Mouse (Mus musculus) liver, embryonic 14.5 days (tissue): ENCODE data around the gene Pced1b. TPM values are rescaled to one million over a fixed set of nuclear protein-coding genes. Genes with fewer than 3 reads are reported as not detected.

ENCODE experiments used
- ATAC-seq: fragments of 200-750 bp; cut with Nextera tagmentation; 2 replicates; pipeline ENCODE4 v1.8.0; 2017; ENCODE audit warnings: moderate number of reproducible peaks, mild to moderate bottlenecking, moderate library complexity; ENCODE audit not compliant: insufficient read depth
- DNase-seq, 3 experiments: peaks; one replicate each; pipeline ENCODE4 v3.0.0-alpha.2; 2012 to 2013; ENCODE audit warnings: low read depth in 3 of 3, low spot score in 3 of 3
- H3K27ac ChIP-seq: fragments of 300-500 bp; sonication (generic); 2 replicates; pipeline ENCODE4 v1.5.1; 2014; ENCODE audit warnings: moderate library complexity, mild to moderate bottlenecking, control low read depth, inconsistent platforms
- H3K27me3 ChIP-seq: fragments of 300-500 bp; sonication (generic); 2 replicates; pipeline ENCODE4 v1.6.1; 2014; ENCODE audit warnings: mild to moderate bottlenecking, low read length, moderate library complexity; ENCODE audit not compliant: control insufficient read depth, insufficient read depth
- H3K36me3 ChIP-seq: fragments of 300-500 bp; sonication (generic); replicated peaks from 2 replicates; pipeline ENCODE4 v1.6.1; 2014; ENCODE audit warnings: low read depth; ENCODE audit not compliant: control insufficient read depth, insufficient read depth
- H3K4me1 ChIP-seq, 2 experiments: fragments of 200-500 bp in 1 of 2; fragments of 300-500 bp in 1 of 2; sonication (generic) in 1 of 2; replicated peaks; 2 replicates each; pipeline ENCODE4 v1.6.1; 2012 to 2014; ENCODE audit warnings: antibody characterized with exemption in 1 of 2, inconsistent platforms in 1 of 2, low read length in 1 of 2; ENCODE audit not compliant: control insufficient read depth in 2 of 2, insufficient read depth in 2 of 2
- H3K4me2 ChIP-seq: fragments of 300-500 bp; sonication (generic); 2 replicates; pipeline ENCODE4 v1.6.1; 2014; ENCODE audit warnings: low read depth, mild to moderate bottlenecking, control low read depth, moderate library complexity
- H3K4me3 ChIP-seq, 2 experiments: fragments of 200-500 bp in 1 of 2; fragments of 300-500 bp in 1 of 2; sonication (generic) in 1 of 2; 2 replicates each; pipeline ENCODE4 v1.5.1; 2012 to 2014; ENCODE audit warnings: low read depth in 2 of 2, low read length in 2 of 2, mild to moderate bottlenecking in 2 of 2, control low read depth in 1 of 2, inconsistent platforms in 1 of 2, moderate library complexity in 1 of 2; ENCODE audit not compliant: insufficient read depth in 1 of 2
- H3K9ac ChIP-seq: fragments of 300-500 bp; sonication (generic); replicated peaks from 2 replicates; pipeline ENCODE4 v1.6.1; 2014; ENCODE audit warnings: mild to moderate bottlenecking, control low read depth, moderate library complexity
- H3K9me3 ChIP-seq: fragments of 300-500 bp; sonication (generic); 2 replicates; pipeline ENCODE4 v1.6.1; 2016; ENCODE audit warnings: low read length, mixed read lengths; ENCODE audit not compliant: control insufficient read depth
- CTCF ChIP-seq: IDR thresholded peaks from 2 replicates; pipeline ENCODE4 v1.5.1; 2016; ENCODE audit warnings: antibody characterized with exemption, low read depth, control low read depth
- EP300 ChIP-seq: IDR thresholded peaks from 2 replicates; pipeline ENCODE4 v1.6.1; 2016; ENCODE audit warnings: antibody characterized with exemption, low read depth
- WGBS: fragments of 180-500 bp; shearing (Covaris S2); extraction: QIAGEN DNeasy Blood & Tissue Kit; methylation state at CpG from one replicate; pipeline ENCODE4 v1.1.7; 2014; ENCODE audit not compliant: insufficient replicate concordance; 5-methylcytosine and 5-hydroxymethylcytosine counted together
- polyA plus RNA-seq, 2 experiments: library from polyadenylated mRNA; depleted of rRNA in 1 of 2; stranded (reverse) in 1 of 2; unstranded in 1 of 2; fragments of >200 nt; fragmentation: Nextera tagmentation in 1 of 2; extraction: Ambion mirVana in 1 of 2; gene quantifications; 2 replicates each; pipeline versions ENCODE4 v1.2.1 to v1.2.3; 2012 to 2014

Gene Pced1b
- polyA plus RNA-seq, 2 experiments: 5.7 to 8.2 TPM

GRCm38 (mm10) chr15:97322821-97323220 lies 75.9 kb downstream of the Pced1b start:
- H3K27me3 ChIP-seq: no peaks in the 10 kb centered on the region; the same call in 1 of the 2 replicates
- TF ChIP-seq CTCF: no peak
- TF ChIP-seq EP300: no peak
- H3K27ac ChIP-seq: no peak overlapping the region
- H3K9ac ChIP-seq: no peak overlapping the region
- H3K4me3 ChIP-seq: no peak overlapping the region
- ATAC-seq (no peak), DNase-seq (no peak)
- no peaks in the 10 kb centered on the region for H3K4me1 ChIP-seq
- WGBS: 74% methylated on average over 5 of the region's 5 CpGs
- H3K9me3 ChIP-seq: no peaks in the 10 kb centered on the region
- no peaks in the 10 kb centered on the region for H3K36me3 ChIP-seq
- H3K4me2 ChIP-seq: no peak overlapping the region

- H3K9ac ChIP-seq: no peak overlapping the region
- no peak overlapping the region for H3K4me2 ChIP-seq
- DNase-seq (no peak), ATAC-seq (no peak)
- H3K36me3 ChIP-seq: no peaks in the 10 kb centered on the region
- no peaks in the 10 kb centered on the region for H3K9me3 ChIP-seq
- no peaks in the 10 kb centered on the region; the same call in 1 of the 2 replicates for H3K27me3 ChIP-seq
- WGBS: 64% methylated on average over 24 of the region's 24 CpGs
- no peak for TF ChIP-seq EP300
- TF ChIP-seq CTCF: no peak
- no peak overlapping the region for H3K4me3 ChIP-seq
- H3K4me1 ChIP-seq: no peaks in the 10 kb centered on the region
- H3K27ac ChIP-seq: no peak overlapping the region
Observed at GRCm38 (mm10) chr15:97323466-97323865, 76.6 kb downstream of the Pced1b start.

GRCm38 (mm10) chr15:97324311-97324710 lies 77.4 kb downstream of the Pced1b start:
- 70% methylated on average over 9 of the region's 9 CpGs for WGBS
- ATAC-seq (no peak), DNase-seq (no peak)
- TF ChIP-seq CTCF: no peak
- TF ChIP-seq EP300: no peak
- H3K9ac ChIP-seq: no peak overlapping the region
- no peak overlapping the region for H3K4me2 ChIP-seq
- H3K36me3 ChIP-seq: no peaks in the 10 kb centered on the region
- H3K9me3 ChIP-seq: no peaks in the 10 kb centered on the region
- no peak overlapping the region for H3K4me3 ChIP-seq
- no peaks in the 10 kb centered on the region for H3K4me1 ChIP-seq
- no peak overlapping the region for H3K27ac ChIP-seq
- no peaks in the 10 kb centered on the region; the same call in 1 of the 2 replicates for H3K27me3 ChIP-seq

GRCm38 (mm10) chr15:97327500-97328081 lies 80.7 kb downstream of the Pced1b start:
- Histone ChIP-seq H3K9ac (no peak overlapping the region), H3K4me1 (peaks cover 0 to 2% of the 10 kb centered on the region in 2 experiments; a peak in 1 of 4 replicates), H3K27ac (no peak overlapping the region), H3K4me3 (no peak overlapping the region), H3K9me3 (no peaks in the 10 kb centered on the region), H3K36me3 (no peaks in the 10 kb centered on the region), H3K27me3 (no peaks in the 10 kb centered on the region; the same call in 1 of the 2 replicates), H3K4me2 (no peak overlapping the region)
- peak; percentile 55 for ATAC-seq
- DNase-seq: peak; percentile 26 to 49 (median 39)
- TF ChIP-seq EP300 (no peak), CTCF (peak; percentile 99)
- 61% methylated on average over 18 of the region's 18 CpGs for WGBS

- no peak for ATAC-seq
- Histone ChIP-seq H3K9me3 (no peaks in the 10 kb centered on the region), H3K27me3 (no peaks in the 10 kb centered on the region), H3K9ac (no peak overlapping the region), H3K4me2 (no peak overlapping the region), H3K27ac (no peak overlapping the region), H3K4me1 (peaks cover 5 to 9% of the 10 kb centered on the region in 2 experiments), H3K4me3 (no peak overlapping the region), H3K36me3 (no peaks in the 10 kb centered on the region)
- no peak for DNase-seq
- WGBS: 77% methylated on average over 9 of the region's 9 CpGs
- TF ChIP-seq CTCF: no peak
- no peak for TF ChIP-seq EP300
Observed at GRCm38 (mm10) chr15:97332582-97332981, 85.7 kb downstream of the Pced1b start.
